Mouse (Mus musculus) layer of hippocampus, postnatal 25 days (tissue): ENCODE measurements around the gene Psmd6. TPM values are rescaled to one million over a fixed set of nuclear protein-coding genes. Genes with fewer than 3 reads are reported as not detected.

Source experiments
- DNase-seq, 2 experiments: peaks; one replicate each; pipeline ENCODE4 v3.0.0; 2022; ENCODE audit warnings: mixed read lengths in 2 of 2, low spot score in 1 of 2; ENCODE audit errors: extremely low spot score in 1 of 2
- total RNA-seq, 2 experiments: library from RNA; stranded (reverse); gene quantifications; 2 replicates each; pipeline ENCODE4 v1.2.3; 2021

The Psmd6 gene
- 100 to 1,000 TPM; 113 to 121 TPM for total RNA-seq

GRCm38 (mm10) chr14:14120230-14121096 lies at the start of gene Psmd6:
TSS of gene Psmd6 (minus strand) at chr14:14120984.
- DNase-seq, result peak; percentile 87 to 94

- DNase-seq, result no peak
These were observed 10.1 kb downstream of the Psmd6 start for GRCm38 (mm10) chr14:14110710-14111109.

GRCm38 (mm10) chr14:14104930-14105318 lies 15.9 kb downstream of the Psmd6 start:
- DNase-seq, result no peak

- DNase-seq, result no peak
These were observed 16.4 kb downstream of the Psmd6 start for GRCm38 (mm10) chr14:14104213-14104929.

GRCm38 (mm10) chr14:14101296-14101695 lies 19.5 kb downstream of the Psmd6 start:
- DNase-seq, result no peak

GRCm38 (mm10) chr14:14100773-14101280 lies 20.0 kb downstream of the Psmd6 start:
- DNase-seq, result no peak

GRCm38 (mm10) chr14:14098330-14098980 lies 22.3 kb downstream of the Psmd6 start:
- DNase-seq, result peak; percentile 76 to 97

- DNase-seq, result no peak
These were observed 30.2 kb downstream of the Psmd6 start for GRCm38 (mm10) chr14:14090571-14090970.

- DNase-seq, result no peak
These were observed 32.6 kb downstream of the Psmd6 start for GRCm38 (mm10) chr14:14088016-14088791.

- DNase-seq, result no peak
These were observed 33.4 kb downstream of the Psmd6 start for GRCm38 (mm10) chr14:14087348-14087747.

GRCm38 (mm10) chr14:14086711-14087263 lies 34.0 kb downstream of the Psmd6 start:
- DNase-seq, result no peak

- DNase-seq, result no peak
These were observed 37.0 kb downstream of the Psmd6 start for GRCm38 (mm10) chr14:14083811-14084210.

- DNase-seq, result no peak
These were observed 40.1 kb downstream of the Psmd6 start for GRCm38 (mm10) chr14:14080604-14081194.

- DNase-seq, result no peak
These were observed 49.3 kb downstream of the Psmd6 start for GRCm38 (mm10) chr14:14071456-14071855.

- DNase-seq, result no peak
These were observed 50.1 kb downstream of the Psmd6 start for GRCm38 (mm10) chr14:14070541-14071315.

- DNase-seq, result no peak
These were observed 52.2 kb downstream of the Psmd6 start for GRCm38 (mm10) chr14:14068553-14068952.

GRCm38 (mm10) chr14:14067648-14068472 lies 52.9 kb downstream of the Psmd6 start:
- DNase-seq, result peak in 1 of 2 experiments; percentile 11

- DNase-seq, result no peak
These were observed 54.5 kb downstream of the Psmd6 start for GRCm38 (mm10) chr14:14066241-14066640.
